Mouse (Mus musculus) naive thymus-derived CD4-positive, alpha-beta T cell, adult 2 months (primary cell): Measurements from ENCODE around the gene Lmntd1.

Source experiments
- DNase-seq: peaks from one replicate; pipeline ENCODE4 v3.0.0-alpha.2; 2011; ENCODE audit warnings: low read depth

The Lmntd1 gene

DNA sequence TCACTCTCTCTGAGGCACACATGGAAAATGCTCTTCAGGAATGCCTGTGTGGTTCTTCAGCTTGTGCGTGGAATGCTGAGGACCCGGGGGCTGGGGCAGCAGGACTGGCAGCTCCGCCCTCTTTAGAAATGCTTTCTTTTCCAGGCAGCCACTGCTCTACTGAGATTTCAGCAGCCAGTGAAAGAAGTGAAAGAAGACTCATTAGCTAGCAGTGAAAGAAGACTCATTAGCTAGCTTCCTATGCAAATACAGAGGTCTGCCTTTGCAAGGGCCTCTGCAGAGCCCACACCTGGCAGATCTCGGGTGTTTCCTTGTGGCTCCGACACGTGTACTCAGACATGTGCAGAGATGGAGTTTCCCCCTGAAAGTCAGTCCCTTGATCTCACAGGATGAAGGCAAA, 234.9 kb downstream of the Lmntd1 start:
- peak; percentile 40 for DNase-seq

DNA sequence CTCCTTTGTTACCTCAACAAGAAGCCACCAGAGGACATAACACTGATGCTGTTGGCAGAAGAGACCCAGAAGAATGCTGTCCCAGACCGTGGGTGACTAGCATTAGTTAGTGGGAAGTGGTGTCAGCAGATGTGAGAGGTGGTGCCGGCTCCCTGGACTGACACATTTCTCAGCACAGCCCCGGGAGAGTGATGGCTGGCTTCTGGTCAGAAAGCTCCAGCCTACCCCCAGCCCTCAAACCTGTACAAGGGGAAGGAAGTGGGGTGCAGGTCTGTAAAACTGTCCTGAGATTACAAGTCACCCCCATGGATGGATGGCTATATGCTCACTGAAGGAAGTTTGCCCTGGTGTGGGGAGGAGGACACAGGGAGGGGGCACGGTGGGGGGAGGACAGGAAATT, 235.4 kb downstream of the Lmntd1 start:
- DNase-seq = no peak

DNA sequence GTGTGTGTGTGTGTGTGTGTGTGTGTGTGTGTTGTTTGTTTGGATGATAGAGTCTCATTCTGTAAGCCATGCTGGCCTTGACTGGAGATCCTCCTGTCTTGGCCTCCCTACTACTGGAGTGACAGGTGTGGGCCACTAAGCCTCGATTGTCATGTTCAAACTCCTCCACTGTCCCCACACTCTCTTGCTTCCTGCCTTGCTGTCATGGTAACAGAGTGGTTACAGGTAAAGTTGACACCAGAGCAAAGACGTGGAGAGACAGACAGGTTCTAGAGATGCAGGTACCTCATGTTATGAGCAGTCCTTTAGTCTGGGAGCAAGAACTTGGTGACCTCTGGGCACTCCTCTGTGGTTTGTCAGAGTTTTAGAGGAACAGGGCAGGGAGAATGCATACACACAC, 239.7 kb downstream of the Lmntd1 start:
- peak; percentile 67 for DNase-seq

DNA sequence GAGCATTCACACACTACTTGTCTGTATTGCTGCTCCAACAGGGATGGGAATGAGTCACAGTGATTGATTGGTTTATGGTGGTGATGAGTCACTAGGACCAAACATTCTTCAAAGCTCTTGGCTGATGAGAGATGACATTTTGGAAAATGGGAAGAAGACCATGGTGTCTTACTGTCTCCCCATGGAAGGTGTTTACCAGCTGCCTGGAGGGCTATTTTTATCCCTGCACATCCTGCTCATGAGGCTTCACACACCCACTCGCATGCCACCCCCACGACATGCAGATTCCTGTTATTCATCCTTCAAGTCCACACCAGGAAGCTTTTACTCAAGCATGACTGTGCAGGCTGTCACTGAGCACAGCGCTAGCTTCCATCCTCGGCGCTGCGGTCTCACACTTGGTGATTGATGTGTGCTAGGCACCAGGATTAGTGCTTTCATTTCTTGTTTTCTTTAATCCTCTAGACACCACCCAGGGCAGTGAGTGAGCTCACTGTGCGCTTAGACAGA, 240.4 kb downstream of the Lmntd1 start:
- peak; percentile 77 for DNase-seq

DNA sequence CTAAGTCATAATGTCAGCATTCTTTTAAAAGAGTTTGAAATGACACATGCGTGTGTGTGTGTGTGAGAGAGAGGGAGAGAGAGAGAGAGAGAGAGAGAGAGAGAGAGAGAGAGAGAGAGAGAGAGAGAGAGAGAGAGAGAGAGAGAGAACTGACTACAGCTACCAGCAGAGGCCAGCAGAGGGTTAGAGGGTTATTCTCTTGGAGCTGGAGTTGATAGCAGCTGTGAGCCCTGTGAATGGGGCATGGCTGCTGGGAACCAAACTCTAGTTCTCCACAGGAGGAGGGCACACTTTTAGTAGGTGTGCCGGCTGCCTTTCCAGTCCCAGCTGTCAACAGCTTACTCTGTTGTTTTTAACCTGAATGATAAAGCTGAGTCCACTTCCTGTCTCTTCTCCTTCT, 242.1 kb downstream of the Lmntd1 start:
- DNase-seq = peak; percentile 52

DNA sequence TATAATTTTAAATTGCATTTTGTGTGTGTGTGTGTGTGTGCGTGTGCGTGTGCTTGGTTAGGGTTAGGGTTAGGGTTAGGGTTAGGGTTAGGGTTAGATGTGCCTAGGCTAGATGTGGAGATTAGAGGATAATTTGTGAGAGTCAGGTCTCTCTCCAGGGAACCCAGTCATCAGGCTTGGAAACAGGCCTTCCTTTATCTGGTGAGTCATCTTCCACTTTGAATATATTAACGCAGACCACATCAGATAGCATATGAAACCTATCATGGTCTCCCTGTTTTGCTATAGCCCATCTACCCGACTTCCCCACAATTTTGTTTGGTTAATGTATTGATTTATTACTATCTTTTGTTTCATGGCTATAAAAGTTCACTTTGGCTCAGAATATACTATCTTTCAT, 242.5 kb downstream of the Lmntd1 start:
- DNase-seq = no peak

DNA sequence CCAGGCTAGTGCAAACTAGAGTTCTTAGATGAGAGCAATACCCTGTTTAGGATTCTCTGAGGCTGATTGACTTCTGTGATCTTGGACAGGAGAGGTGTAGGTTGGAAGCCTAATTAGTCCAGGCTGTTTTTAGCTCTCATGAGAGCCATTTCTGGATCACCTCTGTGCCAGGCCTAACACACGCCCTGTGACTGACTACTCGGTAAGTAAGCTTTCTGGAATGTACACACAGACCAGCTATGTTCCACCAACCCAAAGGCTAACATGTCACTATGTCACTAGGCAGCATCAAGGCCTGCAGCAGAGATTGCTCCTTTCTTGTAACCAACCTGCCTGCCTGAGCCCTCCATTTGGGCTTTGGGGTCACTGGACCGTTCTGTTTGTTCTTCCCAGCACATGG, 243.8 kb downstream of the Lmntd1 start:
- DNase-seq = no peak

DNA sequence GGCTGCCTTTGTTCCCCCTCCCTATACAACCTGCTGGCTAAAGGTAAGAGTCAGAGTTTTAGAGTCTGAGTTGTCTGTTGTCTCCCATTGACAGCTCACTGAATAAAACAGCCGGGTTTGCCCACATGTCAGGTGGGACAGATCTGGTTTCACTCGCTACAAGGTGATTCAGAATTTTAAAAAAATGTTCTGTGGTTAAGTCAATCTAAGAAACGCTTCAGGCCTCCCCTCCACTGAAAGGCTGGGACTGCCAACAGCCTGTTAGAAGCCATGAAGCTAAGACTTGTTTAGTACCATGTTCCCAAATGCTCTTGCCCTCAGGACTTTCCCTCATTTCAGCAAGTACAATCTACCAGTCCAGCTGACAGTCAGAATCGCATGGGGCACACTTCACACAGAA, 244.8 kb downstream of the Lmntd1 start:
- DNase-seq = no peak

DNA sequence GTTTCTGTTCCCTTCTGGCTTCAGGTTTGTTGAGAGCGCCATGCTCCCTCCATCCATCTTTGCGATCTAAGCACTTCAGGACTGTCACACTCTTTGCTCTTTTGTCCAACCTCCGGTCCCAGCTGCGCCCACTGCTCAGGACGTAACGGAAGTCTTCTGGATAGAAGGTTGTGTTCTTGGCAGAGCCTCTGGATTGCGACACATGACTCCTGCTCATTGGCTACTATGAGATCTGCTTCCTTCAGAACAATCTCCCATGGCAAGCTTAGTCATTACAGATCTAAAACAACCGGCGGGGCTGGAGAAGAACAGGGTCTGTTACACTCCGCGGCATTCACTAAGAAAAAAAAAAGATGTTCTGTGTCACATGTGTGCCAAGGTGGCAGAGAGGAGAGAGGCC, 247.6 kb downstream of the Lmntd1 start:
- no peak for DNase-seq

DNA sequence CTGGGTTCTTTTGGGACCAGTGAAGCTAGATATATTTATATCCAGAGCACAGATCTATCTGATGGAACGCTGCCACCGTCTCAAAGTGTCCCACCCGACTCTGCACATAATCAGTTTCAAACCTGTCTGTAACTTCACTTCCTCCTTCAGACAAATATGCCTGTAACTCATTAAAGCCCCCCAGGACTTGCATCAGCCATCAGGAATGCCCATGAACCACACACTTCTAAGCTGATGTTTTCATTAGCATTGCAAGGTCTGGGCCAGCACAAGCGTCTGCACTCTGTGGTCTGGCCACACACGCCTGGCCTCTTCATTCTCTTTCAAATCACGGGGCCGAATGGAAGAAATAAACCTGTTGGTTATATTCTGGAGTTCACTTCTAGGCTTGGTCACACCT, 250.4 kb downstream of the Lmntd1 start:
- DNase-seq = no peak

DNA sequence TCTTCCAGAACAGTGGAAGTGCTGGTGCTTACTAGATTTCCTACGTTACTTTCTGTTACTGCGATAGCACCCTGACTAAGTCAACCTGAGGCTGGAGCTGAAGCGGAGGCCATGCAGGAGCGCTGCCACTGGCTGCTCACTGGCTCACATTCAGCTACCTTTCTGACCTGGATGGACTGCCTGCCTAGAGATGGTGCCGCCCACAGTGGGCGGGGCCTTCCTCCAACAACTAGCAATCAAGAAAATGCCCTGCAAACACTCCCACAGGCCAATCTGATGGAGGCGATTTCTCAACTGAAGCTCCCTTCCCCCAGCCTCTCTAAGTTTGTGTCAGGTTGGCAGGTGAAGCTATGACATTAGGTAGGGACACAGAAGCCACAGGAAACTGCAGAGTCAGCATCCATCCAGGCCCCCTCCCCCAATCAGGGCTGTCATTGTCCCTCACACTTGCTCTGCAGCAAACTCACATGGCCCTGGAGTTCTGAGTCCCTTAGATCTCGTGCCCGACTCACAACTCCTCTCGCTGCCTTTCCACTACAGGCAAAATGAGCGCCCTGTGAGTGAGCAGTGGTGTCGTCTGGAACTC, 252.9 kb downstream of the Lmntd1 start:
- DNase-seq = no peak

DNA sequence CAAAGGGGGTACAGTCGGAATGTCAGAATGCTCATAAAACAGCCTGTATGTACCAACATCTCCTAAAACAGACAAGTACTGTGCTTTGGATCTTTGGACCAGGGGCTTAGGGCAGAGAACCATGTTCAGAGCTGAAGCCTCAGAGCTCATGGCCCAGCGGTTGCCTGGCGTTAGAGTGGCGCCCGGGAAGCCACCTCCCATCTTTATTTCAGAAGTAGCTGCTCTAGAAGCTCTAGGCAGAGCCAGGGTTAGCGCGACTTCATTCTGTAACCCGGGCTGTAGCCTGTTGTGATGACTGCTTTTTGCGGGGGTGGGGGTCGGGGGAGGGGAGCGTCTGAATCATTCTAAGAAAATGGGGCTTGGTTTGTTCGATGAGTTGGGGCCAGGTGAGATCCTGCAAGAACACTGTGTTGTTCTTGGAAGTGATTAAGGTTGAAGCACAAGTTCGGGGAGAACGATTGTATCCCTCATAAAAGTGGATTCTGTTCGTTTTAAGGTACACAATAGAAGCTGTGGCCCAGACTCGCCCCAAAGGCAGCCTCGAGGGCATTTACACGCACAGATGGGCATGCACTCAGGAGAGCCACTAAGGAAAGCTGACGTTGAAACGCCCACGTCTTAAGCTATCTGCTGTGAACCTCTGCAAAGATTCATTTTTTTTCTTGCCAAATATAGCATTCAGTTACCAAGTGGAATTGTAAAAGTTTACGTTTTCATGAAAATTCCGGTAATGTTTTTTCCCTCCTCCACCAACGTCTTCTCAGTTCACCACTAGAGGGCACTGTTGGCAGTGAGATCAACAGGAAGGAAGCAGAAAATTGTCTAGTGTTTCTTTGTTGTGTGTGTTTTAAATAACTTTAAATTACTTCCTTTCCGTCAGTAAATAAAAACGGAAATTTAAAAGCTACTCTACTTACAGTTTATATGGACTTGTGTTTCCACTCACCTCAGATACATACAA, 254.4 kb downstream of the Lmntd1 start:
- peak; percentile 85 for DNase-seq

DNA sequence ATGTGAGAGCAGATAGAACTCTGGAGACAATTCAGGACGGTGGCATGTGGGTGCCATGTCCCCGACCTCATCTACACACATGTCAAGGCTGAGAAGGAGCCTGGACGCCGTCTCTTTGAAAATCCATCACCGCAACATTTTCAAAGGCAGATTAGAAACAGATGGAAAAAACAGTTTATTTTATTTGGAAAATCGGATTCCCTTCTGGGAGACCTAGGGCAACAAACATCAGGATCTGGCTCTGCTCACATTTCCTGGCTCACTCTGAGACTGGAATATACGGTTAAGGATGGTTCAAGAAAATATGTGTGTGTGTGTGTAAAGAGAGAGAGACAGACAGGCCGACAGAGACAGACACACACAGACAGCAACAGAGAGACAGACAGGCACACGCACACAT, 256.1 kb downstream of the Lmntd1 start:
- no peak for DNase-seq

DNA sequence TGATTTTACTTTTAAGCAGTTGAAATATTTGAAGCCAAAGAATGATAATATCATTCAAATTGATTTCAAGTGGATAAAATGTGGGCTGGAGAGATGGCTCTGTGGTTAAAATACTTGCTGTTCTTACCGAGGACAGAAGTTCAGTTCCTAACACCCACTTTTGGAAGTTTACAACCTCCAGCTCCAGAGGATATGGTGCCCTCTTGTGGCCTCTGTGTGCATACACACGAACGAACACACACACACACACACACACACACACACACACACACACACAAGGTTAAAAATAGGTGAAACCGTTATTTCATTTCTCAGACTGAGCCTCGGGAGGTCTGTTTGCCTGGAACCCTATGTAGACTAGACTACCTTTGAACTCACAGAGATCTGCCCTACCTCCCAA, 260.3 kb downstream of the Lmntd1 start:
- no peak for DNase-seq

DNA sequence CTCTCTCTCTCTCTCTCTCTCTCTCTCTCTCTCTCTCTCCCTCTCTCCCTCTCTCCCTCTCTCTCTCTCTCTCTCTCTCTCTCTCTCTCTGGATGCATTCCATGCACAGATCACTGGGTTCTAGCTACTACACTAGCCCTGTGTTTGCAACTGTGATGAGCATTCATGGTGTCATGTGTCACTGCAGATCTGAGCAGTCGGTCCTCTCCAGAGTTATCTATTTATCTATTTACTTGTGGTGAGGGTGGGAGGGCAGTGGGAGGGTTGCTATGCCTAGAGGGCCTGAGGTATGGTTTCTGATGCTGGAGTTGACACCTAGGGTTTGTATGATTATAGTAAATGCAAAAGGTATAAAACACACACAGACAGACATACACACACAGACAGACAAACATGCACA, 261.4 kb downstream of the Lmntd1 start:
- DNase-seq = no peak

DNA sequence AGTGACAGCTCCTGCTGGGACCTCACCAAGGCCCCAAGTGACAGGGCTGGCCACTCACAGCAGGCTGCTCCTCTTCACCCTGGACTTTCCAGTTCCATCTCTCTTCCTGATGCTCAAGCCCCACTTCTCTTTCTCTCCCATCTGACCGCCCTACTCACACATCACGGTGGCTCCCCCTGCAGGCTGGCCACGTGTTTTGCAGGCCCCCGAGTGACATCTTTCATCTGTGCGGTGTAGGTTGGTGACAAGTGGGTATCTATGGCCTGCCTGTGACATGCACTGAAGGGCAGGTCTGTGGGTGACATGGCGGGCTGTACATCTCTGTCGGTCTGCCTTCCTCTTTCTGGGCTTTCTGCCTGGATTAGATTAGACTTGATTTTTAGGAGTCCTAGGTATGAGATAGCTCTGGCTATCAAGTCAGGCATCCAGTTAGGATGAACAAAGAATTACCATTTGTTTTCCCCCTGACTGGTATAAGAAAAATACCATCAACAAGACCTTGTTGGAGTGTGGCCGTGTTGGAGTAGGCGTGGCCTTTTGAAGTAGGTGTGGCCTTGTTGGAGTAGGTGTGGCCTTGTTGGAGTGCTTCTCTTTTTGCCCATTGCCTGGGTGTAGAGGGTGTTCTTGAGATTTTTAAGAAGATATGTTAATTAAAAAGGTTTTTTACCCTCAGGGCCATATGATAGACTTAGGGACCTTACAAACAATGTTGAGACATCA, 265.8 kb downstream of the Lmntd1 start:
- DNase-seq = peak; percentile 65

DNA sequence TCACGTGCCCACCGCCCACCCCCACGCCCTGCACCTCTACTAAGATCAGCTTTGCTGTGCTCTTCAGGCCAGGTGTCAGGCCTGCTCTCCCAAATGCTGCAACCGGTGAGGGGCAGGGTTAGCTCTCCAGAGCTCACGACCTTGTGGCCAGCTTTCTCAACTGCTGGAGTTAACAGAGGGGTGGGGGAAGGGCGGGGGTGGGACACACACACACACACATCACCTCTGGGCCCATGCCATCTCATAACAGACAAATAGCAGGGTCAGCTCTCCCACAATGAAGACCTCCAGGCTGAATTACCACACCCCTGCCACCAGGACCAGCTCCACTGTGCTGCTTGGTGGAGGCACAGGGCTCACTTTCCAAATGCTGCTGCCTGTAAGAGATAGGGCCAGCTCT, 266.5 kb downstream of the Lmntd1 start:
- no peak for DNase-seq

DNA sequence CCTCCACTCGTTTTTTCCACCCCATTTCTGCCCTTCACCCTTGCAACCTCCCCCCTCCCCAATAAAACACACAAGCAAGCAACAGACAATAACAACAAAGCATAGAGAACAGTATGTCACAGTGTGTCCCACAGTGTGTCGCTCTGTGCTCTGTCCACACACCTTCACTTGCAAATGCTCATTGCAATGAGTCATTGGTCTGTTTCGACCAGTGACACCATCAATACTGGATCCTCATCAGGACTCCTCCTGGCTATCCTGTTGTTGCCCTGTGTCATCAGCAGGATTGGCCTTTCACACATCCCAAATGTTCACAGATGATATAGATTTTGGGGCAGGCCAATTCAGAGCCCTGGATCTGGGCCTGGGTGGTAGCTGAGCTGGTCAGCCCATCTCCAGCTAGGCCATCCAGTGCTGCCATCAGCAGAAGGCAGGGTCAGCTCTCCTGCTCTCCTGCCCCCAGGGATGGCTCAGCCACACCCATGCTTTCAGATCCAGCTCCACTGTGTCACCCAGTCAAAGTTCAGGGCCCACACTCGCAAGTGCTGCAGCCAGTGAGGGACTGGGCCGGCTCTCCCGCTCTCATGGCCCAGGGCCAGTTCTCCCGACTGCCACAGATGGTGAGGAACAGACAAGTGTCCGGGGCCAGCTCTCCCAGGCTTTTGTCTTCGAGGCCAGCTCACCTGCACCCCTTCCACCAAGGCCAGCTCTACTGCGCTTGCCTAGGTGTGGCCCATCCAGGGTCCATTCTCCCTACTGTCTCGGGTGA, 267.1 kb downstream of the Lmntd1 start:
- no peak for DNase-seq

DNA sequence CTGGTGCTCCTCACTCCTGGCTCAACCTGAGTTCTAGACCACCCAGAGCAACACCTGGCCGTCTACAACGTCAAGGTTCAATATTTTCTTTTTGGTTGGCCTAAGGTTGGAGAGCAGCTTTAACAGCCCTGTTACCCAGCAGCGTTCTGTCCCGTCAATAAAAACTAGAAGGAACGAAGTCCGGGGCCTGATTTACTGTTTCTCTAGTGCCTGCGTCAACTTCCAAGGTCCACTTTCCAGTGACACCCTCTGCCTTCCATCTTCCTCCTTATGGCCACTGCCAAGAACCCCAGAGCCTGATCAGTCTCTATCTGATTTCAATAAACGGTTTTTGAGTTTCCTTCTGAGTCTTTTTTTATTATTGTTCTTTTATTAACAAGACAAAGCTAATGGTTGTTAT, 267.8 kb downstream of the Lmntd1 start:
- DNase-seq = no peak

DNA sequence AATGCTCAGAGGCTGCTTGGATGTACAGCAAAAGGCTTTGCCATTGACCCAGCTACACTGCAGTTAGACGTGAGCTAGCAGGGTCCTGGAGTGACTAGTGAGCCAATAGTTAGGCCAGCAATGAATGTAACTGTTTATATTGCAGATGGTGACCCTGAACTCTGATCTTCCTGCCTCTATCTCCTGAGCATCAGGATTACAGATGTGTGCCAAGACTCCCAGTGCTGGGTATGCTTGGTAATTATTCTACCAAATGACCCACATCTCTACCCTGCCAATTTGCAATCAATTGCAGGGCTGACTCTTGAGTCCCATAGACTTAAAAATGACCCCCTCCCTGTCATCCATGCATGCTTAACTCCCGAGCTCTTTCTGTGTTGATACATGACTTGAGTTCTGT, 269.4 kb downstream of the Lmntd1 start:
- no peak for DNase-seq

DNA sequence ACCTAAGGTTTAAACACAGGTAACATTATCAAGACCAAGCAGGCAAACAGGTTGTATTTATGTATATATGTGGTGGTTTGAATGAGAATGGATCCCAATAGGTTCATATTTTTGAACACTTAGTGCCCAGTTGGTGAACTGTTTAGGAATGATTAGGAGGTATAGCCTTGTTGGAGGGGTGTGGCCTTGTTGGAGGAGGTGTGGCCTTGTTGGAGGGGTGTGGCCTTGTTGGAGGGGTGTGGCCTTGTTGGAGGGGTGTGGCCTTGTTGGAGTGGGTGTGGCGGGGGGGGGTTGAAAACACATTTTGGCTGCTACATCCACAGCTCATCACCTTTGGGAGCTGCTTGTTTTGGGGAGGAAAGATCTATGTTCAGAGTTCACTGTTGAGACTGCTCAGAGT, 270.7 kb downstream of the Lmntd1 start:
- peak; percentile 34 for DNase-seq

DNA sequence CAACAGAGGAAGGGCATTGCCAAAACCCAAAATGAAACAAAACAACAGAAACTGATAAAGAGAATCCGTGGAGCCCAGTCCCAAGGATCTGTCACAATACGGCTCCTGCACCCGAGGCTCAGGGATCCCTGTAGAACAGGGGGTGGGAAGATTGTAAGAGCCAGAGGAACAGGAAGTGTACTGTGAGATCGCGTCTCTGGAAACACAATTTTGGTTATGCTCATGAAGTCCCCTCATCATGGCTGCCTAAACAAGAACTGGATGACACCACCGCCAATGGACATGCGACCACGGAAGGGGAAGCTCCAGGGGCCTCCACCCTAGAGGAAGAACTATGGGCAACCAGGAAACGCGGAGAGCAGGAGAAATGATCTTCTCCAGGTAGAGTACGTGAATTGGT, 271.3 kb downstream of the Lmntd1 start:
- no peak for DNase-seq
